Mouse (Mus musculus): ENCODE results near the gene Gse1.

Gene Gse1

DNA sequence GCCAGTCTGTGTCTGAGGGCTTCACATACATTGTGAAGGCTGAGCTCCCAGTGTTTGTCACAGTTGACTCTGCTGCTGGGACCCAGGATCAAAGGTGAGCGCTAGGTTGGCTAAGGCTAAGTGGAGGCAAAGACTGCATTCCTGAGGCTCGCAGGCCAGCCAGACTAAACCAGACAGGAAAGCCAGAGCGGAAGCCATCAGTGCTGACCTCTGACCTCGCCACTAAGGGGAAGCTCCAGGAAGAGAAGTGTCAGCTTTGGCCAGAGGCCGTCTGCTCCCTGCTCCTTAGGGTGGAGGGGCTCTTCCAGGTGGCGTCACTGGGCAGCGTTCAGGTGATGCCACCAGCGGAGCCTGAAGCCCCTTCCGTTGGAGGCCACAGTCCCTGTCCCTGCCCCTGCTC, 347.5 kb downstream of the Gse1 start:
- DNase-seq (ENCODE audit: low spot score): no peak

DNA sequence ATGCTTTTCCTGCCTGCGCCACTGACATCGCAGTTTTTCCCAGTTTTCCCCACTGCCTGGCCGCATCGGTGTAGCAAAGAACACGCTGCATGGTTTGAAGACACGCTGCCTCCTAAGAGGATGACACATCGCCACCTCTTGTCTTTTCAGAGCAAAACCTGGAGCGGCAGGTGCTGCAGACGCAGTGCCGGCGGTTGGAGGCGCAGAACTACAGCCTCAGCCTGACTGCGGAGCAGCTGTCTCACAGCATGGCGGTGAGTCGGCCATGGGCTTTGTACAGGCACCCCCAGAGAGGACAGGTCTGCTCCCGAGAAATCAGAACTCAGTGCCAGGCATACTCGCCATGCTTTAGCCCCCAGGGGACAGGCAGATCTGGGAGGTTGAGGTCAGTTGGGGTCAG, 349.6 kb downstream of the Gse1 start:
- no peak for DNase-seq (ENCODE audit: low spot score)

DNA sequence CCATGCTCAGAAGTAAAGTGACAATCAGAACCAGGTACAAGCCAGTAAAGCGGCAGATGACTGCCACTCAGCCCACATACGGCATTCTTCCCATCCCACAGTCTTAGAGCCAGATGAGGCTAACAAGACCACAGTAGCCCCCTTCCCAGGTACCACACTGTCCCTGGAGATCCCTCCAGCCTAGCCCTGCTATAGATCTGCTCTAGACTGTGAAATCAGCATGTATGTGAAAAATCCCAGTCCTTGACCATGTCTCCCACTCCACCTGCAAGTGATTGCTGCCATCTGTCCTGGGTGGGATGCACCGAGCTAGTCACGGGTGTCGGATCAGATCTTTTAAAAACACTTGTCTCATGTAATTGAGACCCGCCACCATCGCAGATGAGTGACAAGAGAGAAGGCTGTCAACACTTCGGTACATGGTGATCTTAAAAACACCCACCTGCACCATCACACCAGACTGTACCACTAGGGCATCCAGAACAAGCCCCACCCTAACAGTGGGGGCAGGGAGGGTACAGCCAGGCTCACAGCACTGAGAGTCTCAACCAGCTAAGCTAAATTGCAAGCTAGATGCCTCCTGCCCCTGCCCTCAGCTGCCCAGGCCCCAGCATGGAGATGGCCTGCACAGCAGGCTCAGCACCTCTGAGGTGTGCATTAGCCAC, 352.2 kb downstream of the Gse1 start:
- no peak for DNase-seq (ENCODE audit: low spot score)

DNA sequence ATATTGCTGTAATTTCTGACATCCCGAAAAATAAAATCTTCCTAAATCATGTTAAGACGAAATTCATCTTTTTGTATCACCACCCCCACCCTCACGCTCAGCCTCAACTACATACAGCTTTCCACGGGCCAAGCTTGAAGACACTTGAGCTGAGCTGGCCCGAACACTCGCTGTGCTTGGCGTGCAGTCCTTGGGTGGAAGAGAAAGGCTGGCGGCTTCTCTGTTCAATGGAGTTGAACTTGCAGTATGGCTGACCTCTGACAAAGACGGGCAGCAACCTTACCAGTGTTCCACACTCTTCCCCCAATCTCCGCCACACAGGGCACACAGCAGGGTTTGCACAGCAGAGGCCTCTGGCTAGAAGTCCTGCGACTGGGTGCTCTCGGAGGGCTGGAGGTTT, 353.1 kb downstream of the Gse1 start:
- no peak for DNase-seq (ENCODE audit: low spot score)

DNA sequence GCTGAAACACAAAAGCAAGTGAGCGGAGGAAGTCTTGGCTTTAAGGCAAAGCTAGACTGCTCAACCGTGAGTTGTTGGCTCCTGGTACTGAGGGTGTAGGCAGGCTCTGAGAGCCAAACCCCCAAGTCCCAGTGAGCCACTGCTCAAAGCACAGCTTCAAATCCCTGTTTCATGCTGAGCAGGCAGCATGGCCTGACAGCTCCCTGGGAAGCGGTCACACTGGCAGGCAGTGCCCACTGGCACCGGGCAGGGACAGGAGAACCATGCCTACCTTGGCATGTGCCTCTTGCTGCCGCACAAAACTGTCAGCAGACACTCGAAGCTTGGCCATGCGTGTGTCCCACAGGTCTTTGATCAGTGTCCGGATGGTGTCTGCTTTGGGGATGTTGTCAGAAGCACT, 353.6 kb downstream of the Gse1 start:
- DNase-seq (ENCODE audit: low spot score): no peak

DNA sequence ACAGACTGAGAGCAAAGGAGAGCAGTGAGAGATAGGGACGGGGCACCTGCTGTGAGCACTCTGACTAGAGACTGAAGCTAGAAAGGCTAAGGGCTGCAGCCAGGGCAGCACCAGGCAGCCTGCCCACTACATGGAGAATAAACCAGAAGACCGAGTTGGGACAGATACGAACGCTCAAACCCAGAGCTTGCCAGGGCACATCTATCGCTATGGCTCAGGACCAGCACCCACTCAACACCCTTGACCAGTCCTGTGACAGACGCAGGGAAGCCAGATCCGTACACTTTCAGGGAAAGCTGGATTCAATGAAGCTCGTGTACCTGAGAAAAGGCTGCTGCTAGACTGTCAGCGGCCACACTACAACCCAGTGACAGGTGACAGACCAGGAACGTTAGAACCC, 357.3 kb downstream of the Gse1 start:
- DNase-seq (ENCODE audit: low spot score): no peak

DNA sequence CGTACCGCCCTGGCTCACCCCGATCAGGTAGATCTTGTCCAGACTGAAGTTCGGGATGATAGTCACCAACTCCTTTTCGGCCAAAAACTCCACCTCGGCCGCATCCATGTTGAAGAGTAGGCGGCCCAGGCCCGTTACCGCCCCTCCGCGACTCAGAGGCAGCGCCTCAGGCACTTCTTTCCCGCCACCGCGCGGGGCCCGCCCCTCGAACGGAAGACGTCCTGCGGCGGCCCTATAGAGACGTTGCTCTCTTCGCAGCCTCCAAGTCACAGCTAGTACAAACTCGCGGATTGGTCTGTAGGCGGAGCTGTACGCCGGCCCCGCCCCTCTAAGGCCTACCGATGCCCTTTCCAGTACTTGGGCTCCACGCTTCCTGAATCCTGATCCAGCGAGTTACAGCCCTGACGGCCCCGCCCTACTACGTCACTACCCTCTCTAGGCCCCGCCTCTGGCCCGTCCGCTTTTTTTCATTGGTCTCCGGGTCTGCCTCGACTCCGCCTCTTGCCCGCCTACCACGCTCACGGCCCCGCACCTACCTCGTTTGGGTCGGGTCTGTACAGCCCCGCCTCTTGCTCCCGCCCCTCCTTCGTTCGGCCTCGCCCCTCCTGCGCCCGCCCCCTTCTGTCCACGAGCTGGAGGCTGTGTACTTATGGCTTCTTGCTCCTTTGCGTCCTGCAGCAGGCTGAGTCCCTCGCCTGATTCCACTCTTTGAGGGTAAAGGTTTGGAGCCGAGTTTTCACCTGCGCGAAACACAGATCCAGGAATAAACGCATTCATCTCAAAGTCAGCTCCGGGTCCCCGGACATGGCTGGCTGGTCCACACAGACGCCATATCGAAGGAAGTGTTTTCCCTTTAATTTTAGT, 360.9 kb downstream of the Gse1 start, which contains the start of gene Gins2:
Gins2 (minus strand) TSS at position 397 of the 864 bp plus-strand sequence.
- DNase-seq (ENCODE audit: low spot score): peak; percentile 97

DNA sequence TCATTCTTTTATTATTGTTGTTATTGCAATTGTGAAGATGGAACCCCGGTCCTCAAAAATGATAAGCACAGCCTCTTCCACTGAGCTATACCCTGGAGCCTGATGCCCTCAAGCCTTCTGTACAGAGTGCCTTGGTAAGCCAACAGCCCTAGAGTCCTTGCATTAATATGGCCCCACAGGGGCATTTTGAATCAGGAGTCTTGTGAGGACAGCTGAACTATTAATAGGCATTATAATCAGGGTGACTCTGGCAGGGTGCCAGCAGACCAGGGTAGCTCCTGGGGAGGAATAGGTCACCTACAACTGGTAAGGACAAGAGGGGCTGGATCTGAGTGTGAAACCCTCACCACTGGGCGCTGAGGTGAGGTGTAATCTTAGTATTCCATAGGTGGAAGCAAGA, 361.7 kb downstream of the Gse1 start:
- DNase-seq (ENCODE audit: low spot score): no peak

DNA sequence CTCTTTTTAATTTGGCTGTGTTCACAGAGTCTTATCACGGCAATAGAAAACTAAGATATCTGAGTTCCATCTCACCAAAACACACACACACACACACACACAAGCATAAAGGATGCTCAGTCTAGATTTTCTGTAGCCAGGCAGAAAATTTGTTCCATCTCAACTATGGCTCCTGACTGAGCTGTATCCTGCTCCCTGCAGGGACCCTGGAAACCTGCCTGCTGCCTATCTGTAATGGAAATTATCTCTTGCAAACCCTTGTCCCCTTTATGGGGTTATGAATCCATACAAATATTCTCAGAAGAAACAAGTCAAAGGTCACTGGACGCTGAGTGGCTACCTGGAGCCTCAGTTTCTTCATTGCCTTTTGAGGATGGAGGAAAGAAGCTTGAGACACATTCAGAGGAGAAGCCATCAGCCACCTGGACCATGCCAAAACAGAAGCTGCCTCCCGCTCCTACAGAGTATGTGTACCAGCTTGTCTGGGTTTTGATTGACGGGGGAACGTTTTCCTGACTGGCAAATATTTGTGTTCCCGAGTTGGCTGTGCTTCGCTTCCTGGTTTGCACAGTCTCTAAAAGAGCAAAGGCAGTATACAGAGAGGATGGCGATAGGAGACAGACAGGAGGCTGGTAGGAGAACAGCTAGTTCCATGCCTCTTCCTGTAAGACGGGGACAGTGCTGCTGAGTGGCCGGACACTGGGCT, 363.5 kb downstream of the Gse1 start:
- DNase-seq (ENCODE audit: low spot score): no peak

DNA sequence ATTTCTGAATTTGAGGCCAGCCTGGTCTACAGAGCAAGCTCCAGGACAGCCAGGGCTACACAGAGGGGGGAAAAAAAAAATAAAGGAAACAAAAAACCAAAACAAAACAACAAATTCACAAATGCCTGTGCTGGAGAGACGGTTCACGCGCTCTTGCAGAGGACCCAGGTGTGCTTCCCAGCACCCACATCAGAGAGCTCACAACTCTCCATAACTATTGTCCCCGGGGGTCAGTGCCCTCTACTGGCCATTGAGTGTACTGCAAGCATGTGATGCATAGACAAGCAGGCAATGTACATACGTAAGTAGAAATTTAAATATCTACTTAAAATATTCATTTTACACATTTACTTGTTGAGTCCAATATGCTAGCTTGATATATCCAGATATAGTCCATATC, 366.3 kb downstream of the Gse1 start:
- no peak for DNase-seq (ENCODE audit: low spot score)

DNA sequence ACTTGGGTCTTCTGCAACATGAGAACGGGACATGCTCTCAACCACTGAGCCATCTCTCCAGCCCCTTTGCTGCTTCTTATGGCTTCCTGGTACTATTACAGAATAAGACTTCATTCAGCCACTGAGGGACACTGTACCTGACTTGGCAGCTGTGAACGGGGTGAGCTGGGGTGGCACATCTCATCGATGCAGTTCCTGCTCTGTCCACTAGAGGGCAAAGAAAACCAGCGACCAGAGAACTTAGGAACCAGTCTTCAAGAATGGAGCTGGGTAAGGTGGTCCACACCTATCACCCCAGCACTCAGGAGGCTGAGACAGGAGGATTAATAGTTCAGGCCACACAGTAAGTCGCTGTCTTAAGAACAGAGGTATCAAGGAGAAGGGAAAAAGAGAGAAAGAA, 367.7 kb downstream of the Gse1 start:
- peak; percentile 47 for DNase-seq (ENCODE audit: low spot score)

DNA sequence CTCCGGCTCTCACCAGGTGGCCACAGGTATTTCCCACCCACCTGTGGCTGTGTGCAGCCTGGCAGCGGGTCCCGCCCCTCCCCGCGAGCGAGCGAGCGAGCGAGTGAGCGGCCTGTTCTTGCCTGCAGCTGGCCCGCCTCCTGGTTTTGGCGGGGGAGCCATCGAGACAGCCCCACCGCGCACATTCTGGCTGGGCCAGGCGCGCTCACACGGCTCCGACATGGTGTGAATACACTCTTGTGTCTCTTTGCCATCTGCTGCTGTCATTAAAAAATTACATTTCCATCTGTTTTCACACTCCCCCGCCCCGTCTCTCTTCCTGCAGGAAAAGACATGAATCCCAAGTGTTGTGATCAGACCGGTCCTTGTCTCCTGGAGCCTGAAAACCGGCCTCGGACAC, 370.3 kb downstream of the Gse1 start:
- no peak for DNase-seq (ENCODE audit: low spot score)

DNA sequence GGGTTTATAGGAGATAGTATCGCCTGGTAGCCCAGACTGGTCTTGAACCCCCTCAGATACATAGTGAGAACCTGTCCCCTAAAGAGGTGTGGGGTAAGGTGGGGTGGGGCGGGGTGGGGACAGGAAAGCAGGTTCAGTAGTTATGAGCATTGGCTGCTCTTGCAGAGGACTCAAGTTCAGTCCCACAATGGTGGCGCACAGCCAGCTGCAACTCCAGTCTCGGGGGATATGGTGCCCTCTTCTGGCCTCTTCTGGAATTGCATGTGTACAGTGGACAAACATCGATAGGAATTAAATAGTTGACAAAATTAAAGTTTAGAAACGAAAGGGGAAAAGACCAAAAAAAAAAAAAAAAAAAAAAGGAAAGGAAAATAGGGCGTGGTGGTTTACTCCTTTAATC, 371.2 kb downstream of the Gse1 start:
- DNase-seq (ENCODE audit: low spot score): peak; percentile 83

DNA sequence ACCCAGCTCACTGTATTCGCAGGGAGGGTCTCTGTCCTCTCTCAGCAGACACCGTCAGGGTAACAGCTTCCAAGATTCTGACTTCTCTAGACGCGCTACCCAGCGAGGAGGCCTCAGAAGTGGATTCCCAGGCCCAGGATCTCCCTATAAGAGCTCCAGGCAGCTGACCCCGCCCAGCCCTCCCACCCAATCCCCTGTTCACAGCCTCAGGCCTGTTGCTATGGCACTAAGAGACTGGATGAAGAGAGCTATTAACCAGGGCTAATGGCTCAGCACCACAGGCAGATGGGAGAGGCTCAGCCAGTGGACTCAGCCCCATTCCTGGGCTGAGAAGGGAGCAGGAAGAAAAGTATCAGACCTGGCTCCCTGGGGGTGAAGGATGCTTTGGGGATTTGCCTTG, 374.4 kb downstream of the Gse1 start:
- DNase-seq (ENCODE audit: low spot score): no peak

DNA sequence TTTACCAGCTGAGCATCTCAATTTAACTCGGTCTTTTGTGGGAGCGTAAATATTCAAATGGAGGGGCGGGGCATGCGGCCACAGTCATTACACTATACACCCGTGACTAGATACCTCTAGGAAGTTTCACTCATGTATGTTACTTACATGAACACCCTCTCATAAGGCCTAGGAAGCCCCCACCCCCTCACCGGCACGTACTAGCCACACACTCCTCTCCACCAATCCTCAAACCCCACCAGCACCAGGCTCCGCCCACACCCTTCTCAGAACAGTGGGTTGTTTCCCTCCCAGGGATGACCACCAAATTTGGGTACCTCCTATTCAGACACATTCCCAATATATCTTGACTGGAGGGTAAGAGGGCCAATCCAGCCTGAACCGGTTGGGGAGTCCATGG, 379.2 kb downstream of the Gse1 start:
- DNase-seq (ENCODE audit: low spot score): no peak

DNA sequence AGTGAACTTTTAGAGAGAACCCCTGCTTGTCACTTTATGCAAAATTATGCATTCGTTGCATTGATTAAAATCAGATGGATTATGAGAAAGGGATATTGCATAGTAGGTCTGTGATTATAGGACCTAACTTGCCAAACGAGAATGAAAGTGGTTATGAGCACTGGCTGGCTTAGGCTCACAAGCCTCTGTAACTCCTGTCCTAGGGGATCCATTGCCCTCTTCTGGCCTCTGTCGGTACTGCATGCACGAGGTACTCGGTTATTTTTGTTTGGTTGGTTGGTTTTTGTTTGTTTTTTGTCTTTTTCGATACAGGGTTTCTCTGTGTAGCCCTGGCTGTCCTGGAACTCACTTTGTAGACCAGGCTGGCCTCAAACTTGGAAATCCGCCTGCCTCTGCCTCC, 379.6 kb downstream of the Gse1 start:
- DNase-seq (ENCODE audit: low spot score): peak; percentile 74

DNA sequence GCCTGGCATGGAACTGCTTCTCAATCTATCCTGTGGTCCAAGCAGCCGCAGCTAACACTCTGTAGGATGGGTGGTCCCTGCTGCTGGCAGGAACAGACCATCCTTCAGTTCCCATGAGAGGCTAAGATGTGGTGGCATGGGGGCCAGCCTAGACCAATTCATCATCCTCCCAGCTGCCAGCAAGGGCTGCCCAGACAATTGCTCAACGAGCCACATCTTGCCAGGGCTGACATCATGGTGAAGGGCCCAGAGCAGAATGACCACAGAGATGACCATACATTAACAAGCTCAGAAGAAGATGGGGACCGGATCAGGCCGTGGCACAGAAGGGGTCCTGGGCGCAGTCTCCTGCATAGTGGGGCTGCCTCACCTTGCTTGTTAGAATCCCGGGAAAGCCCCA, 382.6 kb downstream of the Gse1 start:
- DNase-seq (ENCODE audit: low spot score): no peak

DNA sequence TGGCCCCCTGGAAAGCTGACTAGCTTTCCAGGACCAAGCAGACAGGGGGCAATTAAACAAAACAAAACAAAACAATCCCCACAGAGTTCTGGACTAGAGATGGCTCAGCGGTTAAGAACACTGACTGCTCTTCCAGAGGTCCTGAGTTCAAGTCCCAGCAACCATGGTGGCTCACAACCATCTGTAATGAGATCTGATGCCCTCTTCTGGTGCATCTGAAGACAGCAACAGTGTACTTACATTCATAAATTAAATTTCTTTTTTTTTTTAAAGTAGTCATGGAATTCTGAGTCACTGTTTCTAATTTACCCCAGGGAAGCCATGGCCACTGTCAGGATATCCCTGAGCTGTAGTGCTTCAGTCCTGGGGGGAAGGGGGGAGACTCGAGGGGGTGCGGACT, 386.2 kb downstream of the Gse1 start:
- DNase-seq (ENCODE audit: low spot score): no peak

DNA sequence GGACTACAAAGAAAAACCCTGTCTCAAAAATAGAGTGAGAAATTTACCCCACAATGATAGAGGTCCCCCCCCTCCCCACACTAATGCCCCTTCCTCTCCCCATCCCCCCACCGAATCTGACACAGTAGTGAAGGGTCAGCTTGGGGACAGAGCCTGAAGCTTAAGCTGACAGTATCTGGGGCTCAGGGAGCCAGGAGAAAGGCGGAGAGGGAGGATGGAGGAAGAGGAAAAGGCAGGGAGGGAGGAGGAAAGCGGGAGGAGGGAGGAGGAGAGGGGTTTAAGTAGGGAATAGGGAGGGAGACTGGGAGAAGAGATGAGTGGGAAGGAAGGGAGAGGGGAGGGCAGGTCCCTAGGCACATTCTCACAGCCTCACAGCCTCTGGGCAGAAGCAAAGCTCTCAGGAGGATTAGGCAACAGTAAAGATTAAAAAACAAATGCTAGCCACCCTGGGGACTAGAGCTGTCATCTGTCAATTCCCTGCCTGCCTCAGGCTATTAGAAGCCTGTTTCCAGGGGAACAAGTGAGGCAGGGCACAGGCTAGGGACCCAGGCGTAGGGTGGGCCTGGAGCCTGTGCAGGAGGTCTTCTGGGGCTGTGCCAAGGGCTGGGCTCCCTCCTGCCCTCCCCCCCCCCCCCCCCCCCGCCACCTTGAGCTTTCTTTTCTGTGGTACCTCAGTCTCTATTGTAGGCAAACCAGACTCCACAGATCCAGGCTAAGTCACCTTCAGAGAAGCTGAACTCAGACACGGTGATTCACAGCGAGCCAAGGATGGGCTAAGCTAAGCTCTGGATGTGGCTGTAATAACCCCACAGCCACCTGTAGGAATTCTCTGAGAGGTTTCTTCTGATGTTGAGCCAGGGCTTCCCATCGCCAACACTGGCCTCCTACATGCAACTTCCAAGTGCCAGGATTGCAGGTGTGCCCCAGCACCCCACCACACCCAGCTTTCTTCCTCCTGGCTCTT, 388.7 kb downstream of the Gse1 start:
- DNase-seq (ENCODE audit: low spot score): no peak

DNA sequence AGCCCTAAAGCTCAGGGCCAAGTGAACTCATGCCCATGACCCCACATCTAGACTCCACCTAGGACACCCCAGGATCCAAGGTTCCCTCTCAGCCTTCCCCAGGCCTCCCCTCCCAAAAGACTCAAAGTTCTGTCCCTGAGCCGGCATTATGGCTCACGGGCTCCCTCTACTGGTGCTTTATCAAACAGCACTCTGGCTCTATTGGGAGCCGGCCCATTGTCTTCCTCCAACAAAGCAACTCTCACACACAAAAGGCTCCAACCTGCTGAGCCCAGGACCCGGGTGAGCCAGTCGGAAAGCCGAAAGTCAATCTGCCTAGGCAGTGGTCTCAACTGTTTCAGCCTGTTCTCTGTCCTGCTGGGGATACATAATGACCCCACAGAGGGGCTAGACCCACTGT, 389.9 kb downstream of the Gse1 start:
- DNase-seq (ENCODE audit: low spot score): peak; percentile 77

DNA sequence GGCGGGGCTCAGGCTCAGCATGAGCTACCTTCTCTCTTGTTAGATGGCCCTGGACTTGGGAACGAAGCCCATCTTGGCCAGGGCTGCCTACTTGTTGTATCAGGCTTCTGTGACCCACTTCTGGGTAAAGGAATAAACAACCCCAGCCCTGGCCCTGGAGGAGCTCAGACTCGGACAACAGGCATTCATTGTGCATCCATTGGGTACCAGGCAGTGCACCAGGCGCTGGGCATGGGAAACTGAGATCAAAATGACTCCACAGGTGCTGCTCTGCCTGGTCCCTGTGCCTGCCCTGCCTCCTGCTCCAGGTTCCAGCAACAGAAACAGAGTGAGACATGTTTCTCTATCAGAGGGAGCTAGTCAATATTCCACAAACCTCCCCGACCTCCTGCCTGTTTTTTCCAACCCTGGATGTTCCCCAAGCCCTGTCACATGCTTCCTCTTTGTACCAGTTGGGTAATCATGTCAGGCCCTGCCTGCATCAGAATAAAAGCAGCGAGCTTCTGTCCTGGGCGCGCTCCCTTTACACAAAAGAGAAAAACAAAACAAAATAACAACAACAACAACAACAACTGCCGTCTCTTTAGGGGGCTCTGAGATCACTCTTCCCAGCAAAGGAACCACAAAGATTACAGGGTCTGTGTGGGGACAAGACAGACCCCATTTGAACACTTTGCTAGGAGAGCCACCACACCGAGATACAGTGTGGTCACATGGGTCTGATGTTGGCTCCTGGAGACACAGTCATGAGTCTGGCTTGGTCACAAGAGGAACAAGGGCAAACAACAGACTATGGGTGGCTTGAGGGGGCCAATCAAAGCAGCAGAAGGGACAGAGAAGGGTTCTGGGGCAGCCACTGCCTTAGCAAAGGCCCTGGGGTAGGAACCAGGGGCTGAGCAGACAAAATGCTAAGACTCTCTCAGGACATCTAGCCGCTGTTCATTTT, 391.3 kb downstream of the Gse1 start:
- no peak for DNase-seq (ENCODE audit: low spot score)
